Mouse (Mus musculus): ENCODE measurements at regions not wholly inside any gene's neighbourhood (a gene's known extent, or its start where the extent isn't known, plus 50 kb on each side); places are given as distances from the start of the nearest gene placed in this dataset.
"Not testable (repeated sequence)": the region's sequence is repeated elsewhere in the genome, so short reads cannot be mapped to it uniquely, and the experiment has no call there.

- no peaks in the 10 kb centered on the region for H3K27me3 ChIP-seq
- 83% methylated on average over 3 of the region's 3 CpGs for WGBS
- H3K9ac ChIP-seq: no peak overlapping the region
- H3K27ac ChIP-seq: no peak overlapping the region
- H3K9me3 ChIP-seq: no peaks in the 10 kb centered on the region
- no peak overlapping the region for H3K4me2 ChIP-seq (replicated peaks)
- no peak for ATAC-seq (ENCODE audit: insufficient number of reproducible peaks, insufficient read depth, low FRiP score, low TSS enrichment)
- H3K4me1 ChIP-seq: no peaks in the 10 kb centered on the region
- no peaks in the 10 kb centered on the region for H3K36me3 ChIP-seq
- no peak overlapping the region for H3K4me3 ChIP-seq
These were observed 472.3 kb upstream of the Dpp10 start for GRCm38 (mm10) chr1:124517543-124518171.

GRCm38 (mm10) chr1:124510492-124510891 lies 465.1 kb upstream of the Dpp10 start:
- no peaks in the 10 kb centered on the region for H3K4me1 ChIP-seq
- no peak overlapping the region for H3K4me3 ChIP-seq

GRCm38 (mm10) chr1:124488456-124488855 lies 443.1 kb upstream of the Dpp10 start:
- Histone ChIP-seq H3K4me1 (no peaks in the 10 kb centered on the region), H3K9ac (no peak overlapping the region), H3K36me3 (no peaks in the 10 kb centered on the region), H3K9me3 (no peaks in the 10 kb centered on the region), H3K4me3 (no peak overlapping the region), H3K27me3 (no peaks in the 10 kb centered on the region), H3K4me2 (replicated peaks) (no peak overlapping the region), H3K27ac (no peak overlapping the region)
- no peak for ATAC-seq (ENCODE audit: insufficient number of reproducible peaks, insufficient read depth, low FRiP score, low TSS enrichment)

More at GRCm38 (mm10) chr1:124510492-124510891, 465.1 kb upstream of the Dpp10 start:
- WGBS: 83% methylated on average over 7 of the region's 7 CpGs
- Histone ChIP-seq H3K27me3 (no peaks in the 10 kb centered on the region), H3K9ac (no peak overlapping the region), H3K9me3 (no peaks in the 10 kb centered on the region), H3K4me2 (replicated peaks) (no peak overlapping the region), H3K36me3 (no peaks in the 10 kb centered on the region), H3K27ac (no peak overlapping the region)
- ATAC-seq (ENCODE audit: insufficient number of reproducible peaks, insufficient read depth, low FRiP score, low TSS enrichment): no peak

GRCm38 (mm10) chr1:124487965-124488364 lies 442.6 kb upstream of the Dpp10 start:
- Histone ChIP-seq H3K9me3 (no peaks in the 10 kb centered on the region), H3K9ac (no peak overlapping the region), H3K4me3 (no peak overlapping the region), H3K36me3 (no peaks in the 10 kb centered on the region), H3K27me3 (no peaks in the 10 kb centered on the region), H3K4me1 (no peaks in the 10 kb centered on the region), H3K27ac (no peak overlapping the region), H3K4me2 (replicated peaks) (no peak overlapping the region)
- no peak for ATAC-seq (ENCODE audit: insufficient number of reproducible peaks, insufficient read depth, low FRiP score, low TSS enrichment)

DNA sequence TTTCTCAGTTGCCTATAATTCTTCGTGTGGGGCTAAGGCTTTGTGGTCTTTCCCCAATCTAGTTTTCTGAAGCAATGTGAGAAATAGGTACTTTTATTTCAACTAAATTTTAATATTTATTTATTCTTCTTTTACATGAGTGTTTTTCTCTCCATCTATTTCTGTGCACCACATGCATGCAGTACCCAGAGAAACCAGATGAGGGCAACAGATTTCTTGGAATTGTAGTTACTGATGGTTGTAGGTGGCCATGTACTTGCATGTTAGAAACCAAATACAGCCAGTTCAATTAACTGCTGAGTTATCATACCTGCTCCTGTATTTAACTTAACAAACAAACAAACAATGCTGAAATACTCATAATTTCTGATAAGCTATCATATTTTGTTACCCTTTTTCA lies 404.8 kb upstream of the Dpp10 start:
- Histone ChIP-seq H3K27me3 (no peaks in the 10 kb centered on the region), H3K9me3 (no peaks in the 10 kb centered on the region), H3K27ac (no peak overlapping the region), H3K4me1 (no peaks in the 10 kb centered on the region), H3K4me3 (no peak overlapping the region), H3K36me3 (no peaks in the 10 kb centered on the region), H3K9ac (no peak overlapping the region), H3K4me2 (replicated peaks) (no peak overlapping the region)
- no peak for ATAC-seq (ENCODE audit: insufficient number of reproducible peaks, insufficient read depth, low FRiP score, low TSS enrichment)
- WGBS: 32% methylated on average over 1 of the region's 1 CpGs

- Histone ChIP-seq H3K27me3 (no peaks in the 10 kb centered on the region), H3K9me3 (no peaks in the 10 kb centered on the region), H3K27ac (no peak overlapping the region), H3K9ac (no peak overlapping the region), H3K4me1 (no peaks in the 10 kb centered on the region), H3K4me2 (replicated peaks) (no peak overlapping the region), H3K4me3 (no peak overlapping the region), H3K36me3 (no peaks in the 10 kb centered on the region)
- ATAC-seq (ENCODE audit: insufficient number of reproducible peaks, insufficient read depth, low FRiP score, low TSS enrichment): no peak
- WGBS: 86% methylated on average over 1 of the region's 1 CpGs
These were observed 394.2 kb upstream of the Dpp10 start for GRCm38 (mm10) chr1:124439526-124439925.

DNA sequence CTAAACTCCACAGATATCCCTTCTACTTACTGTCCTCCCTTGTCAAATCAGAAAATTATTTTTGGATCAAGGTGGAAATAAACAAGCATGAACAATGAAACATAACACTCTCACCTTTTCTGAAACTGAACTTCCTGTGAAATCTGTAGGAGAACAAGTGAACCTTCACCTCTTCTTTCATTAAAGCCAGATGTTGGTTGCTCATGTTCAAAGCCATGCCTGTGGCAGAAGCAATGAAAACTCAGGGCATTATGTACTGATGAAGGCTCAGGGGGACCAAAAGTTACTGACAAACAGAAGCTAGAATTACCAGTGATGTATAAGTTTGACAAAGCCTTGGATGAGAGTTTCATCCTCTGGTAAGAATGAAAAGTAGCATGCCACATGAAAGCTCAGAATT lies 390.5 kb upstream of the Dpp10 start:
- Histone ChIP-seq H3K4me2 (replicated peaks) (no peak overlapping the region), H3K36me3 (no peaks in the 10 kb centered on the region), H3K4me1 (no peaks in the 10 kb centered on the region), H3K9ac (no peak overlapping the region), H3K9me3 (no peaks in the 10 kb centered on the region), H3K27me3 (no peaks in the 10 kb centered on the region), H3K4me3 (no peak overlapping the region), H3K27ac (no peak overlapping the region)
- ATAC-seq (ENCODE audit: insufficient number of reproducible peaks, insufficient read depth, low FRiP score, low TSS enrichment): no peak

- no peaks in the 10 kb centered on the region for H3K27me3 ChIP-seq
- H3K9me3 ChIP-seq: no peaks in the 10 kb centered on the region
- no peak overlapping the region for H3K9ac ChIP-seq
- no peak overlapping the region for H3K4me2 ChIP-seq (replicated peaks)
- no peaks in the 10 kb centered on the region for H3K36me3 ChIP-seq
- no peak overlapping the region for H3K4me3 ChIP-seq
- ATAC-seq (ENCODE audit: insufficient number of reproducible peaks, insufficient read depth, low FRiP score, low TSS enrichment): no peak
- H3K4me1 ChIP-seq: no peaks in the 10 kb centered on the region
- no peak overlapping the region for H3K27ac ChIP-seq
- WGBS: 82% methylated on average over 4 of the region's 4 CpGs
These were observed 384.2 kb upstream of the Dpp10 start for GRCm38 (mm10) chr1:124429583-124429982.

DNA sequence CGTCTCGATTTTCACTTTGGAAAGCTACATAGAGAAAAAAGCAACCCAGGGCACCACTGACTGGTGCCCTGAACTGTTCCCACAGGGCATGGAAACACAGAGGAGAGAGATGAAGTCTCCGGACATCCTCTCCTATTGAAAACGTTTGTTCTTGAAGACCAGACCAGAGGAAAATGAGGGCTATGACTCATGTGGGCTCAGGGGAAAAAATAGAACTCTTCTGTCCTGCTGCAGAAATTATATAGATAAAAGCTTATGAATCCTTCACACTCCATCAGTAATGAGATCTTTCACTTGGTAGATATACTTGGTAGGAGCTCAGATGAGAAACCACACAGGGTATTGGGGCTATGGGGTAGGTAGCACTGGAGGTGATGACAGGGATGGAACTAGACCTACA lies 371.4 kb upstream of the Dpp10 start:
- Histone ChIP-seq H3K9me3 (no peaks in the 10 kb centered on the region), H3K4me1 (no peaks in the 10 kb centered on the region), H3K36me3 (no peaks in the 10 kb centered on the region), H3K4me2 (replicated peaks) (no peak overlapping the region), H3K27ac (no peak overlapping the region), H3K4me3 (no peak overlapping the region), H3K27me3 (no peaks in the 10 kb centered on the region), H3K9ac (no peak overlapping the region)
- 59% methylated on average over 4 of the region's 4 CpGs for WGBS
- ATAC-seq (ENCODE audit: insufficient number of reproducible peaks, insufficient read depth, low FRiP score, low TSS enrichment): no peak

GRCm38 (mm10) chr1:124410236-124410635 lies 364.9 kb upstream of the Dpp10 start:
- Histone ChIP-seq H3K9me3 (no peaks in the 10 kb centered on the region), H3K4me3 (no peak overlapping the region), H3K27ac (no peak overlapping the region), H3K36me3 (no peaks in the 10 kb centered on the region), H3K9ac (no peak overlapping the region), H3K27me3 (no peaks in the 10 kb centered on the region), H3K4me1 (no peaks in the 10 kb centered on the region), H3K4me2 (replicated peaks) (no peak overlapping the region)
- ATAC-seq (ENCODE audit: insufficient number of reproducible peaks, insufficient read depth, low FRiP score, low TSS enrichment): no peak
- WGBS: 52% methylated on average over 2 of the region's 2 CpGs

GRCm38 (mm10) chr1:124409781-124410180 lies 364.4 kb upstream of the Dpp10 start:
- no peak for ATAC-seq (ENCODE audit: insufficient number of reproducible peaks, insufficient read depth, low FRiP score, low TSS enrichment)

DNA sequence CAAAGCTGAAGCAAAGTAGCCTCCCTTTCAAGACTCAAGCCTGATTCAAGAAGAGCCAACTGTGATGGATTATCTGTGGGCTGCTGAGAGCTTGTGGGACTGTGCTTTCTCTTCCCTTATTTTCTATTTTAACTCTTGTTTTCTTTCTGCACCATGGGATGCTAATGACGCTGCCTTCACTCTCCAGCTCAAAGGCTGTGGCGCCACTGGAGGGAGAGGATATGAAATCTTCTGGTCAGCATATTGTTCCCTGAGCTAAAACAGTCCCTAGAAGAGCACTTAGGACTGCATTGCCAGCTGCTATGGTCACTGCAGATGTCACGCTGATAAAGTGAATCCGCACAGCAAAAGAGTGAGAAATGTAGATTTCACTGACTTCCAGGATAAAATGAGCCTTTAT lies 324.2 kb upstream of the Dpp10 start:
- no peaks in the 10 kb centered on the region for H3K36me3 ChIP-seq
- no peak overlapping the region for H3K9ac ChIP-seq
- no peaks in the 10 kb centered on the region for H3K4me1 ChIP-seq
- no peak overlapping the region for H3K4me3 ChIP-seq
- no peak overlapping the region for H3K4me2 ChIP-seq (replicated peaks)
- ATAC-seq (ENCODE audit: insufficient number of reproducible peaks, insufficient read depth, low FRiP score, low TSS enrichment): no peak
- no peak overlapping the region for H3K27ac ChIP-seq
- no peaks in the 10 kb centered on the region for H3K27me3 ChIP-seq
- no peaks in the 10 kb centered on the region for H3K9me3 ChIP-seq
- WGBS: 26% methylated on average over 4 of the region's 4 CpGs

More at GRCm38 (mm10) chr1:124409781-124410180, 364.4 kb upstream of the Dpp10 start:
- no peak overlapping the region for H3K4me3 ChIP-seq
- no peaks in the 10 kb centered on the region for H3K9me3 ChIP-seq
- no peaks in the 10 kb centered on the region for H3K4me1 ChIP-seq
- no peak overlapping the region for H3K9ac ChIP-seq
- H3K4me2 ChIP-seq (replicated peaks): no peak overlapping the region
- WGBS: 83% methylated on average over 3 of the region's 3 CpGs
- H3K27me3 ChIP-seq: no peaks in the 10 kb centered on the region
- H3K27ac ChIP-seq: no peak overlapping the region
- no peaks in the 10 kb centered on the region for H3K36me3 ChIP-seq

DNA sequence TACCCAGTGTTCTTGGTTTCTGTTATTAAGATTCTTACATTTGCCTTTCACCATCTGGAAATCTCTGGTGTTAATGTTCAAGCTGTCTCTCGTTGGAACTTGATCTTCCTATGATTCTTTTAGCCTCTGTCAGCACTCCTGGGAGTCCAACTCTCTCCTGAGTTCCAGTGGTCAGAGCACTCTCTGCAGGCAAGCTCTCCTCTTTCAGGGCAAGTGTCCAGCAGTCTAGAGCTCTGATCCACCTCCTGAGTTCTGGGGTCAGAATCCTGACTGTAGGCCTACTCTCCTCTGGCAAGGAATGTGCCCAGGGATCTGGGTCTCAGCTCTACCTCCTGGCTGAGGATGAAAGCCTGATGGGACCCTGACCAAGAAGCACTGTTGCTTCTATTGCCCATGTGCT lies 303.1 kb upstream of the Dpp10 start:
- H3K27me3 ChIP-seq; H3K4me3 ChIP-seq; H3K36me3 ChIP-seq; H3K4me1 ChIP-seq; H3K9me3 ChIP-seq; ATAC-seq (ENCODE audit: insufficient number of reproducible peaks, insufficient read depth, low FRiP score, low TSS enrichment); H3K9ac ChIP-seq; H3K4me2 ChIP-seq (replicated peaks); H3K27ac ChIP-seq: not testable (repeated sequence)
- 58% methylated on average over 1 of the region's 1 CpGs for WGBS

Measured in embryonic facial prominence, embryonic 12.5 days (tissue).